Mouse (Mus musculus) liver, adult (tissue): ENCODE data around the gene Fosb.

Source experiments
- GATA4 ChIP-seq: IDR thresholded peaks from 2 replicates; pipeline ENCODE4 v1.6.1; 2014; ENCODE audit warnings: mild to moderate bottlenecking, low read length; ENCODE audit not compliant: insufficient replicate concordance

Gene Fosb

GRCm38 (mm10) chr7:19279581-19280114, 30.2 kb downstream of the Fosb start, which contains the start of gene Ppm1n:
Ppm1n (minus strand) TSS chr7:19280064.
- TF ChIP-seq GATA4: no peak

- no peak for TF ChIP-seq GATA4
These were observed 30.8 kb downstream of the Fosb start for GRCm38 (mm10) chr7:19279052-19279451.

GRCm38 (mm10) chr7:19276253-19276652, 33.6 kb downstream of the Fosb start:
- TF ChIP-seq GATA4: no peak

GRCm38 (mm10) chr7:19272173-19272764, 37.6 kb downstream of the Fosb start:
- TF ChIP-seq GATA4: no peak

GRCm38 (mm10) chr7:19271238-19272172, 38.3 kb downstream of the Fosb start, which contains the start of gene Vasp:
Vasp (minus strand) TSS chr7:19271817.
- no peak for TF ChIP-seq GATA4

- TF ChIP-seq GATA4: no peak
These were observed 39.2 kb downstream of the Fosb start for GRCm38 (mm10) chr7:19270509-19271237.

- no peak for TF ChIP-seq GATA4
These were observed 40.0 kb downstream of the Fosb start for GRCm38 (mm10) chr7:19269721-19270441.

GRCm38 (mm10) chr7:19268993-19269681, 40.7 kb downstream of the Fosb start:
- TF ChIP-seq GATA4: no peak

GRCm38 (mm10) chr7:19267051-19267450, 42.8 kb downstream of the Fosb start:
- TF ChIP-seq GATA4: no peak

- no peak for TF ChIP-seq GATA4
These were observed 43.7 kb downstream of the Fosb start for GRCm38 (mm10) chr7:19265928-19266822.

- no peak for TF ChIP-seq GATA4
These were observed 44.7 kb downstream of the Fosb start for GRCm38 (mm10) chr7:19265147-19265546.

- TF ChIP-seq GATA4: no peak
These were observed 51.5 kb downstream of the Fosb start for GRCm38 (mm10) chr7:19258336-19258735.

GRCm38 (mm10) chr7:19257390-19258022, 52.3 kb downstream of the Fosb start:
- TF ChIP-seq GATA4: no peak
